Mouse (Mus musculus) cerebellum, adult 2 months (tissue): ENCODE results near the gene Kcna7.

Experiments
- CTCF ChIP-seq: fragments of 200-500 bp; IDR thresholded peaks from 2 replicates; pipeline ENCODE4 v1.5.1; 2011; ENCODE audit warnings: low read depth, mild to moderate bottlenecking, control low read depth, low read length, moderate library complexity, borderline replicate concordance; ENCODE audit not compliant: insufficient read depth
- POLR2A ChIP-seq: fragments of 200-500 bp; IDR thresholded peaks from 2 replicates; pipeline ENCODE4 v1.6.1; 2011; ENCODE audit warnings: low read length, control low read depth, borderline replicate concordance; ENCODE audit not compliant: insufficient read depth

- TF ChIP-seq CTCF: no peak
- no peak for TF ChIP-seq POLR2A
These were observed 4.2 kb downstream of the Kcna7 start for GRCm38 (mm10) chr7:45409497-45410163.
